Mouse (Mus musculus) heart, embryonic 13.5 days (tissue): Measurements from ENCODE around the gene Vmn2r13. TPM values are rescaled to one million over a fixed set of nuclear protein-coding genes. Genes with fewer than 3 reads are reported as not detected.
"Not testable (repeated sequence)": the region's sequence is repeated elsewhere in the genome, so short reads cannot be mapped to it uniquely, and the experiment has no call there.

Experiments
- ATAC-seq: fragments of 200-750 bp; cut with Nextera tagmentation; 2 replicates; pipeline ENCODE4 v1.8.0; 2017; ENCODE audit warnings: moderate TSS enrichment; ENCODE audit not compliant: insufficient number of reproducible peaks, low FRiP score, low TSS enrichment; ENCODE audit errors: extremely low read depth
- H3K27ac ChIP-seq: fragments of 300-500 bp; sonication (generic); replicated peaks from 2 replicates; pipeline ENCODE4 v1.5.1; 2015; ENCODE audit warnings: moderate library complexity, mild to moderate bottlenecking, inconsistent platforms
- H3K27me3 ChIP-seq: fragments of 300-500 bp; sonication (generic); replicated peaks from 2 replicates; pipeline ENCODE4 v1.6.1; 2015; ENCODE audit warnings: mild to moderate bottlenecking, inconsistent platforms
- H3K36me3 ChIP-seq: fragments of 300-500 bp; sonication (generic); 2 replicates; pipeline ENCODE4 v1.6.1; 2015; ENCODE audit warnings: mild to moderate bottlenecking, inconsistent platforms
- H3K4me1 ChIP-seq: fragments of 300-500 bp; sonication (generic); 2 replicates; pipeline ENCODE4 v1.6.1; 2015; ENCODE audit warnings: inconsistent platforms
- H3K4me2 ChIP-seq: fragments of 300-500 bp; sonication (generic); 2 replicates; pipeline ENCODE4 v1.6.1; 2015; ENCODE audit warnings: inconsistent platforms, mild to moderate bottlenecking, moderate library complexity
- H3K4me3 ChIP-seq: fragments of 300-500 bp; sonication (generic); 2 replicates; pipeline ENCODE4 v1.5.1; 2015; ENCODE audit warnings: moderate library complexity, mild to moderate bottlenecking, inconsistent platforms
- H3K9ac ChIP-seq: fragments of 300-500 bp; sonication (generic); 2 replicates; pipeline ENCODE4 v1.6.1; 2015; ENCODE audit warnings: inconsistent platforms, mild to moderate bottlenecking, moderate library complexity
- H3K9me3 ChIP-seq: fragments of 300-500 bp; sonication (generic); 2 replicates; pipeline ENCODE4 v1.6.1; 2016; ENCODE audit warnings: inconsistent platforms
- WGBS: fragments of 180-500 bp; shearing (Covaris S2); methylation state at CpG from one replicate; pipeline ENCODE4 v1.1.7; 2015; ENCODE audit warnings: mixed read lengths; 5-methylcytosine and 5-hydroxymethylcytosine counted together
- polyA plus RNA-seq: library from polyadenylated mRNA; unstranded; fragments of >200 nt; fragmentation: Nextera tagmentation; extraction: Ambion mirVana; gene quantifications from 2 replicates; pipeline ENCODE4 v1.2.1, GENCODE M21; 2015

The Vmn2r13 gene
- not detected in 2 replicates for polyA plus RNA-seq

GRCm38 (mm10) chr5:109192099-109192498, at the start of gene Vmn2r13:
Gene Vmn2r13 (minus strand): TSS chr5:109192199.
- H3K9ac ChIP-seq, H3K27ac ChIP-seq, H3K4me3 ChIP-seq, ATAC-seq, H3K4me2 ChIP-seq, H3K4me1 ChIP-seq, H3K27me3 ChIP-seq, H3K36me3 ChIP-seq: not testable (repeated sequence)
- peaks cover 21% of the 10 kb centered on the region; the same call in 1 of the 2 replicates for H3K9me3 ChIP-seq
- 49% methylated on average over 2 of the region's 2 CpGs for WGBS

GRCm38 (mm10) chr5:109224608-109225007, 32.6 kb upstream of the Vmn2r13 start, which contains the start of gene Vmn2r14:
Gene Vmn2r14 (minus strand): TSS chr5:109224708.
- H3K4me1 ChIP-seq, result no peaks in the 10 kb centered on the region
- peaks cover 11% of the 10 kb centered on the region; the same call in 1 of the 2 replicates for H3K9me3 ChIP-seq
- H3K4me3 ChIP-seq, result no peak within 1 kb of the TSS
- no peak within 1 kb of the TSS for H3K27ac ChIP-seq
- WGBS, result 47% methylated on average over 3 of the region's 3 CpGs
- no peak within 1 kb of the TSS for H3K4me2 ChIP-seq
- no peak within 1 kb of the TSS for H3K9ac ChIP-seq
- no peaks in the 10 kb centered on the region for H3K36me3 ChIP-seq
- no peak for ATAC-seq
- H3K27me3 ChIP-seq, result no peaks in the 10 kb centered on the region

- ATAC-seq, H3K27me3 ChIP-seq, H3K4me1 ChIP-seq, H3K9ac ChIP-seq, H3K4me3 ChIP-seq, H3K27ac ChIP-seq, H3K36me3 ChIP-seq, H3K4me2 ChIP-seq: not testable (repeated sequence)
- H3K9me3 ChIP-seq, result peaks cover 19% of the 10 kb centered on the region
- WGBS, result 62% methylated on average over 4 of the region's 4 CpGs
Observed at GRCm38 (mm10) chr5:109166851-109167250, 25.1 kb downstream of the Vmn2r13 start.

GRCm38 (mm10) chr5:109160121-109160520, 31.9 kb downstream of the Vmn2r13 start:
- Histone ChIP-seq H3K9ac (no peak overlapping the region), H3K4me1 (no peaks in the 10 kb centered on the region), H3K27me3 (no peaks in the 10 kb centered on the region), H3K4me2 (no peak overlapping the region), H3K4me3 (no peak overlapping the region), H3K27ac (no peak overlapping the region), H3K36me3 (no peaks in the 10 kb centered on the region), H3K9me3 (0 out of 2 replicates have a peak, but pooled peaks cover 10% of the 10 kb centered on the region)
- no peak for ATAC-seq
- WGBS, result 74% methylated on average over 5 of the region's 5 CpGs

GRCm38 (mm10) chr5:109159576-109159975, 32.4 kb downstream of the Vmn2r13 start:
- not testable (repeated sequence) for H3K4me1 ChIP-seq, H3K4me2 ChIP-seq, H3K9ac ChIP-seq, H3K4me3 ChIP-seq, H3K9me3 ChIP-seq, H3K36me3 ChIP-seq, H3K27me3 ChIP-seq, ATAC-seq, H3K27ac ChIP-seq
- WGBS, result 60% methylated on average over 1 of the region's 1 CpGs

- ATAC-seq, H3K9ac ChIP-seq, H3K4me2 ChIP-seq, H3K27me3 ChIP-seq, H3K4me1 ChIP-seq, H3K27ac ChIP-seq, H3K36me3 ChIP-seq, H3K4me3 ChIP-seq: not testable (repeated sequence)
- 0 out of 2 replicates have a peak, but pooled peaks cover 11% of the 10 kb centered on the region for H3K9me3 ChIP-seq
- WGBS, result 60% methylated on average over 14 of the region's 14 CpGs
Observed at GRCm38 (mm10) chr5:109158488-109159485, 33.2 kb downstream of the Vmn2r13 start.

- no peak overlapping the region for H3K27ac ChIP-seq
- 68% methylated on average over 2 of the region's 2 CpGs for WGBS
Observed at GRCm38 (mm10) chr5:109139546-109139945, 52.5 kb downstream of the Vmn2r13 start.

GRCm38 (mm10) chr5:109136731-109137130, 55.3 kb downstream of the Vmn2r13 start:
- no peaks in the 10 kb centered on the region for H3K36me3 ChIP-seq
- no peak overlapping the region for H3K27ac ChIP-seq
- H3K4me2 ChIP-seq, result no peak overlapping the region
- no peaks in the 10 kb centered on the region for H3K27me3 ChIP-seq
- H3K9ac ChIP-seq, result no peak overlapping the region
- 73% methylated on average over 2 of the region's 2 CpGs for WGBS
- peaks cover 11% of the 10 kb centered on the region; the same call in 1 of the 2 replicates for H3K9me3 ChIP-seq
- no peaks in the 10 kb centered on the region for H3K4me1 ChIP-seq
- no peak overlapping the region for H3K4me3 ChIP-seq
- ATAC-seq, result no peak

More at GRCm38 (mm10) chr5:109139546-109139945, 52.5 kb downstream of the Vmn2r13 start:
- Histone ChIP-seq H3K4me3 (no peak overlapping the region), H3K9ac (no peak overlapping the region), H3K4me2 (no peak overlapping the region), H3K36me3 (no peaks in the 10 kb centered on the region), H3K9me3 (peaks cover 20% of the 10 kb centered on the region; the same call in 1 of the 2 replicates), H3K4me1 (no peaks in the 10 kb centered on the region), H3K27me3 (no peaks in the 10 kb centered on the region)
- no peak for ATAC-seq

Other genes with a start within 250 kb of the Vmn2r13 start
- gene Vmn2r10, start 185.7 kb downstream of the Vmn2r13 start, polyA plus RNA-seq, result not detected in 2 replicates
- not detected in 2 replicates for gene Vmn2r11, start 132.6 kb downstream of the Vmn2r13 start, polyA plus RNA-seq
- gene Vmn2r12, start 94.2 kb downstream of the Vmn2r13 start, polyA plus RNA-seq, result not detected in 2 replicates
- not detected in 2 replicates for gene Vmn2r14, start 32.5 kb upstream of the Vmn2r13 start, polyA plus RNA-seq
- not detected in 2 replicates for gene Vmn2r15, start 105.4 kb upstream of the Vmn2r13 start, polyA plus RNA-seq
- not detected in 2 replicates for gene Vmn2r16, start 138.0 kb upstream of the Vmn2r13 start, polyA plus RNA-seq
- gene Vmn2r17, start 227.5 kb upstream of the Vmn2r13 start, polyA plus RNA-seq, result not detected in 2 replicates